Mouse (Mus musculus): ENCODE results near the gene Zcchc17. TPM values are rescaled to one million over a fixed set of nuclear protein-coding genes. Genes with fewer than 3 reads are reported as not detected.

Gene Zcchc17
- total and polyA plus RNA-seq, 3 experiments, result 43.7 to 62.5 TPM; not detected in 1

GRCm38 (mm10) chr4:130323607-130324006, 36.1 kb downstream of the Zcchc17 start:
- DNase-seq (ENCODE audit: low read depth, low spot score), result no peak
- no peak overlapping the region for H3K9ac ChIP-seq (ENCODE audit: control insufficient read depth, low read depth, low read length, poor library complexity, severe bottlenecking)
- H3K4me1 ChIP-seq (ENCODE audit: control insufficient read depth in 1 of 2, insufficient read depth in 2 of 2, low read length in 2 of 2), result peaks cover 7 to 13% of the 10 kb centered on the region in 2 experiments
- no peaks in the 10 kb centered on the region for H3K79me2 ChIP-seq (ENCODE audit: control insufficient read depth, insufficient read depth, low read length, poor library complexity)
- H3K36me3 ChIP-seq (ENCODE audit: control insufficient read depth in 1 of 2, insufficient read depth in 2 of 2, low read length in 2 of 2), result peaks cover 3 to 13% of the 10 kb centered on the region in 2 experiments
- H3K27ac ChIP-seq (ENCODE audit: control insufficient read depth, low read depth, low read length), result peak overlapping the region; percentile 35; the same call in 1 of the 2 replicates
- no peak for TF ChIP-seq HCFC1 (IDR thresholded peaks at IDR 0.05; ENCODE audit: low read depth, low read length)
- TF ChIP-seq UBTF (IDR thresholded peaks at IDR 0.05; ENCODE audit: borderline replicate concordance, insufficient read depth, low read depth, low read length), result no peak
- no peak for TF ChIP-seq GATA1 (IDR thresholded peaks at IDR 0.05; ENCODE audit: low read depth, low read length)
- TF ChIP-seq MYB (IDR thresholded peaks at IDR 0.05; ENCODE audit: low read depth, low read length), result no peak
- TF ChIP-seq E2F4 (IDR thresholded peaks at IDR 0.05; ENCODE audit: borderline replicate concordance, low read depth, low read length), result no peak
- no peak for TF ChIP-seq TCF12 (IDR thresholded peaks at IDR 0.05; ENCODE audit: low read depth, low read length)
- no peak for TF ChIP-seq GABPA (IDR thresholded peaks at IDR 0.05; ENCODE audit: low read depth, low read length)
- no peak for TF ChIP-seq RAD21 (IDR thresholded peaks at IDR 0.05; ENCODE audit: low read depth, low read length)
- no peak for TF ChIP-seq ETS1 (IDR thresholded peaks at IDR 0.05; ENCODE audit: low read depth, low read length)
- TF ChIP-seq SIN3A (IDR thresholded peaks at IDR 0.05; ENCODE audit: low read length), result no peak
- no peak for TF ChIP-seq JUND (IDR thresholded peaks at IDR 0.05; ENCODE audit: low read depth, low read length)
- TF ChIP-seq MYC (IDR thresholded peaks at IDR 0.05; ENCODE audit: low read depth, low read length), result no peak
- H3K9me3 ChIP-seq (replicated peaks; ENCODE audit: insufficient read depth, low read length), result no peaks in the 10 kb centered on the region
- H3K27me3 ChIP-seq (ENCODE audit: control insufficient read depth in 1 of 2, insufficient read depth in 2 of 2, low read length in 2 of 2), result no peaks in the 10 kb centered on the region
- no peak overlapping the region for H3K4me3 ChIP-seq (ENCODE audit: control insufficient read depth in 1 of 2, insufficient read depth in 1 of 2, low read depth in 2 of 2, low read length in 2 of 2)

- no peak overlapping the region for H3K4me3 ChIP-seq (ENCODE audit: control insufficient read depth in 1 of 2, insufficient read depth in 1 of 2, low read depth in 2 of 2, low read length in 2 of 2)
- peak; percentile 56 for DNase-seq (ENCODE audit: low read depth, low spot score)
- H3K36me3 ChIP-seq (ENCODE audit: control insufficient read depth in 1 of 2, insufficient read depth in 2 of 2, low read length in 2 of 2), result peaks cover 3 to 13% of the 10 kb centered on the region in 2 experiments
- no peaks in the 10 kb centered on the region for H3K79me2 ChIP-seq (ENCODE audit: control insufficient read depth, insufficient read depth, low read length, poor library complexity)
- TF ChIP-seq JUND (IDR thresholded peaks at IDR 0.05; ENCODE audit: low read depth, low read length) (no peak), ETS1 (IDR thresholded peaks at IDR 0.05; ENCODE audit: low read depth, low read length) (no peak), GATA1 (IDR thresholded peaks at IDR 0.05; ENCODE audit: low read depth, low read length) (peak; percentile 41), TCF12 (IDR thresholded peaks at IDR 0.05; ENCODE audit: low read depth, low read length) (no peak), ELF1 (IDR thresholded peaks at IDR 0.05; ENCODE audit: low read depth, low read length) (peak; percentile 65), RCOR1 (IDR thresholded peaks at IDR 0.05; ENCODE audit: low read depth, low read length) (0 out of 2 replicates have a peak, but pooled peaks have one; percentile 17), CTCF (IDR thresholded peaks at IDR 0.05 in 2 of 3, conservative IDR thresholded peaks at IDR 0.05 in 1 of 3; ENCODE audit: control insufficient read depth in 1 of 3, insufficient read depth in 1 of 3, low read depth in 2 of 3, low read length in 3 of 3, poor library complexity in 1 of 3, severe bottlenecking in 1 of 3) (no peak), EP300 (IDR thresholded peaks at IDR 0.05; ENCODE audit: low read depth in 1 of 2, low read length in 2 of 2) (peak; percentile 33 to 43; a peak in 2 of 4 replicates), HCFC1 (IDR thresholded peaks at IDR 0.05; ENCODE audit: low read depth, low read length) (0 out of 2 replicates have a peak, but pooled peaks have one; percentile 36), TBP (IDR thresholded peaks at IDR 0.05; ENCODE audit: low read depth, low read length) (no peak)
- peak overlapping the region; percentile 35; the same call in 1 of the 2 replicates for H3K27ac ChIP-seq (ENCODE audit: control insufficient read depth, low read depth, low read length)
- no peaks in the 10 kb centered on the region for H3K9me3 ChIP-seq (replicated peaks; ENCODE audit: insufficient read depth, low read length)
- no peak overlapping the region for H3K9ac ChIP-seq (ENCODE audit: control insufficient read depth, low read depth, low read length, poor library complexity, severe bottlenecking)
- H3K27me3 ChIP-seq (ENCODE audit: control insufficient read depth in 1 of 2, insufficient read depth in 2 of 2, low read length in 2 of 2), result no peaks in the 10 kb centered on the region
- peaks cover 7 to 13% of the 10 kb centered on the region in 2 experiments for H3K4me1 ChIP-seq (ENCODE audit: control insufficient read depth in 1 of 2, insufficient read depth in 2 of 2, low read length in 2 of 2)
Measured at GRCm38 (mm10) chr4:130323165-130323564, 36.6 kb downstream of the Zcchc17 start.
